Mouse (Mus musculus) right cerebral cortex, postnatal 36 days (tissue): ENCODE results near the gene Fgf12.
A peak's percentile ranks its signal among the peaks of the same experiment; 100 is the strongest.

Experiments used
- DNase-seq, 2 experiments: peaks; one replicate each; pipeline ENCODE4 v3.0.0; 2022; ENCODE audit warnings: low spot score in 2 of 2, mixed read lengths in 1 of 2

Fgf12 gene

GRCm38 (mm10) chr16:28336700-28337099 lies 416.2 kb downstream of the Fgf12 start:
- no peak for DNase-seq

- no peak for DNase-seq
Measured at GRCm38 (mm10) chr16:28335025-28335424, 417.8 kb downstream of the Fgf12 start.

- no peak for DNase-seq
Measured at GRCm38 (mm10) chr16:28323576-28323975, 429.3 kb downstream of the Fgf12 start.

GRCm38 (mm10) chr16:28311618-28312017 lies 441.2 kb downstream of the Fgf12 start:
- no peak for DNase-seq

GRCm38 (mm10) chr16:28303889-28304288 lies 449.0 kb downstream of the Fgf12 start:
- DNase-seq: no peak

- DNase-seq: no peak
Measured at GRCm38 (mm10) chr16:28289689-28290330, 463.1 kb downstream of the Fgf12 start.

GRCm38 (mm10) chr16:28257904-28258303 lies 495.0 kb downstream of the Fgf12 start:
- no peak for DNase-seq

GRCm38 (mm10) chr16:28254303-28254702 lies 498.6 kb downstream of the Fgf12 start:
- DNase-seq: no peak

GRCm38 (mm10) chr16:28251930-28252329 lies 500.9 kb downstream of the Fgf12 start:
- DNase-seq: no peak

- no peak for DNase-seq
Measured at GRCm38 (mm10) chr16:28242867-28243649, 509.8 kb downstream of the Fgf12 start.

- no peak for DNase-seq
Measured at GRCm38 (mm10) chr16:28239382-28239781, 513.5 kb downstream of the Fgf12 start.

GRCm38 (mm10) chr16:28238019-28238868 lies 514.6 kb downstream of the Fgf12 start:
- DNase-seq: peak; percentile 34 to 61

GRCm38 (mm10) chr16:28215930-28216329 lies 536.9 kb downstream of the Fgf12 start:
- DNase-seq: no peak

GRCm38 (mm10) chr16:28212411-28212810 lies 540.5 kb downstream of the Fgf12 start:
- no peak for DNase-seq

GRCm38 (mm10) chr16:28156443-28156842 lies 596.4 kb downstream of the Fgf12 start:
- DNase-seq: no peak

GRCm38 (mm10) chr16:28140972-28141371 lies 611.9 kb downstream of the Fgf12 start:
- DNase-seq: no peak

GRCm38 (mm10) chr16:28127006-28127405 lies 625.9 kb downstream of the Fgf12 start:
- no peak for DNase-seq
